Mouse (Mus musculus): Measurements from ENCODE around the gene Nphp3. TPM values are rescaled to one million over a fixed set of nuclear protein-coding genes. Genes with fewer than 3 reads are reported as not detected.
A peak's percentile ranks its signal among the peaks of the same experiment; 100 is the strongest.

Nphp3 gene
- polyA plus RNA-seq, 1 experiment from 2014 or later, result 2.4 TPM

DNA sequence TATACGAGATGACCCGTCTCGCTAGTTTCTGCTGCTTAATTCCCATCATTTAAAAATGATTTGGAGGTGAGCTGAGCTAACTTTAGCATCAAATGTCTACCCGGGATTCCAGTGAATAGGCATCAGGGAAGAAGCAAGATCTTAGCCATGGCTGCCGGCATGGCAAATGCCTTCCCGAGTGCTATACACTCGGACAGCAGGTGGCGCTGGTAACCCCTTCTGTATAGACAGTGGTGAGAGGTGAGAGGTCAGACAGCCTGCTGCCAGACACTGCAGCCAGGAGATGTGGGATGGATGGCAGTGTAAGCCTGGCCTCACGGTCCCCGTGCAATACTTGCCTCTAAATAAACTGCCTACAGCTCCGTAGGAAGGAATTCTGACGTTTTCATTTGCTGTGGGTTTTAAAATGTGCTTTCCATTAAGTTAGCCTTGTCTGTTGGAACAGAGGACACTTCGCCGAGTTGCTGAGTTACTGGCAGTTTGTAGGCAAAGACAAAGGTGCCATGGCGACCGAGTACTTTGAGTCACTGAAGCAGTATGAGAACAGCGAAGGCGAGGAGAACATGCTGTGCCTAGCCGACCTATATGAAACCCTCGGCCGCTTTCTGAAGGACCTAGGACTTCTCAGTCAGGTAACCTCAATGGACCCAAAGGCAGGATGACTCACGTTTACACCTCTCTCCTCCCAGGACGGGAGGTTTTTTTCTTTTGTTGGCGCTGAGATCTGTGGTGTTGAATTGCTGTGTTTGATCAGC, 33.1 kb downstream of the Nphp3 start:
- Histone ChIP-seq H3K9me3 (no peaks in the 10 kb centered on the region), H3K36me3 (no peaks in the 10 kb centered on the region), H3K9ac (replicated peaks) (no peak overlapping the region), H3K27me3 (no peaks in the 10 kb centered on the region), H3K4me2 (replicated peaks) (no peak overlapping the region), H3K4me1 (no peaks in the 10 kb centered on the region), H3K27ac (replicated peaks) (no peak overlapping the region), H3K4me3 (no peak overlapping the region)
- no peak for ATAC-seq (replicated peaks)
- WGBS, result 53% methylated on average over 24 of the region's 24 CpGs

DNA sequence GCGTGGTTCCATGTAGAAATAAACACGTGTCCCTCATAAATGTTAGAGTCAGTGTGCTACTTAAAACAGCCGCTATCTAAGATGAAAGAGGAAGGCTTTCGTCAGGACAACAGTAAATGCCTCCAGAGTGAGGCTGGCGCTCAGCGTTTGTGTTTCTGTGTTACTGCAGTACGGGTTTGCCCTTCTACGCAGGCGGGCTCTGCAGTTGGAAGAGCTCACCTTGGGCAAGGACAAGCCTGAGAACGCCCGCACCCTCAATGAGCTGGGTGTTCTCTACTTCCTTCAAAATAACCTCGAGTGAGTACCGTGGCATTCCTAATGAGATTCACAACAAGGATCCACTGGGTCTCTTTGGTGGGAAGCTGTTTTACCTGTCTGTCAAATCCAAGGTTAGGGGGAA, 35.9 kb downstream of the Nphp3 start:
- Histone ChIP-seq H3K9ac (replicated peaks) (no peak overlapping the region), H3K9me3 (no peaks in the 10 kb centered on the region), H3K36me3 (no peaks in the 10 kb centered on the region), H3K4me1 (no peaks in the 10 kb centered on the region), H3K4me3 (no peak overlapping the region), H3K27ac (replicated peaks) (no peak overlapping the region), H3K4me2 (replicated peaks) (no peak overlapping the region), H3K27me3 (no peaks in the 10 kb centered on the region)
- ATAC-seq (replicated peaks), result no peak
- WGBS, result 93% methylated on average over 13 of the region's 13 CpGs

DNA sequence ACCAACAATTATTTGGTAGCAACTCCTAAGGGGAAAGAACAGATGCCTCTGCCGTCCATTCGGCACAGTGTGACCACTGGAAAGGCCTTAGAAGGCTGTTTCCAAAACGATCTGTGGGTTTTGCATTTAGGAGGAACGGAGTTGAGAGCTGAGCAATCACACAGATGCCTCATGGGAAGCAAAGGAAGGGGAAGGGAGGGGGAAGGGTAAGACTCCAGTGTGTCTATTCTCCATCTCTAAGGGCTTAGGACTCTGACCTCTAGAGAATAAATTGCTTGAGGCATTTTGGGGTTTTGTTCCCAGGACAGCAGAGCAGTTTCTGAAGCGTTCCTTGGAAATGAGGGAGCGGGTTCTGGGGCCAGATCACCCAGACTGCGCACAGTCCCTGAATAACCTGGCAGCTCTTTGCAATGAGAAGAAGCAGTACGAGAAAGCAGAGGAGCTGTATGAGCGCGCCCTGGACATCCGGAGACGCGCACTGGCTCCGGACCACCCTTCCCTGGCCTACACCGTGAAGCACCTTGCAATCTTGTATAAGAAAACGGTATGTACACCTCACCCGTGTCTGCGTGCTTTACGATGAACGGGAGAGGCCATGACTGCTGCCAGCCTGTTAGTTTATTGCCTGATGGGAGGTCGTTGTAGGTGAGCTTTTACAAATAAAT, 36.8 kb downstream of the Nphp3 start:
- 93% methylated on average over 21 of the region's 21 CpGs for WGBS
- Histone ChIP-seq H3K36me3 (no peaks in the 10 kb centered on the region), H3K27ac (replicated peaks) (no peak overlapping the region), H3K4me1 (no peaks in the 10 kb centered on the region), H3K9me3 (no peaks in the 10 kb centered on the region), H3K9ac (replicated peaks) (no peak overlapping the region), H3K4me2 (replicated peaks) (no peak overlapping the region), H3K4me3 (no peak overlapping the region), H3K27me3 (no peaks in the 10 kb centered on the region)
- no peak for ATAC-seq (replicated peaks)

DNA sequence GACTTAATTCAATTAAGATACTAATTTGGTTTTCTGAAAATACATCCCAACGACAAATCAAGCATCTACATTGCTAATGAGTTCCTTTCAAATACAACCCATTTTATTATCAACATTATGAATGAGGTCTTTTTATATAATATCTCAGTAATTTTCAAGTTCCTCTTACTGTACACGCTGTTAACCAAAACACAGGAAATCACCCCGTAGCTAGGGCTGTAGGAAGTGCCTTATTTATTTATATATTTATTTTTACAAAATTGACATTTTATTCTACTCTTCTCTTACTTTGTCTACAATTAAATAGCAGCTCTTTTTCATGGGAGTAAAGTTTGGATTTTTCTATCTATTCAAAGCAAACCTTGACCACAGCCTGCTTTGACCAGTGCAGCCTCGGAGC, 37.4 kb downstream of the Nphp3 start:
- Histone ChIP-seq H3K9ac (replicated peaks) (no peak overlapping the region), H3K9me3 (no peaks in the 10 kb centered on the region), H3K36me3 (peaks cover 4% of the 10 kb centered on the region; the same call in 1 of the 2 replicates), H3K4me1 (no peaks in the 10 kb centered on the region), H3K27ac (replicated peaks) (no peak overlapping the region), H3K27me3 (no peaks in the 10 kb centered on the region), H3K4me3 (no peak overlapping the region), H3K4me2 (replicated peaks) (no peak overlapping the region)
- no peak for ATAC-seq (replicated peaks)
- WGBS, result 86% methylated on average over 4 of the region's 4 CpGs

DNA sequence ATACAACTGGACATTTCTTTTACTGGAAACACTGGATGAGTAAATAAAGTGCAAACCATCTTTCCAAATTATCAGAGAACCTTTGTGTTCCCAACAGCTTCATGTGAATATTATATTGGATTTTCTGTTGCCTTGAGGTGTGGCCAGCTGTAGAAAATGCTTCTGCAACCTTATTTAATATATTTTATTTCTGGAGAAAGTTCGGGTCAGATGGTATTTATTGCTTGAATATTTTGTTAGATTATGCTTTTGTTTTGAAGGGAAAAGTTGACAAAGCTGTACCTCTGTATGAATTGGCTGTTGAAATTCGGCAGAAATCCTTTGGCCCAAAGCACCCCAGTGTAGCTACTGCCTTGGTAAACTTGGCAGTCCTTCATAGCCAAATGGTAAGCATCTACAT, 38.0 kb downstream of the Nphp3 start, which contains the start of gene Gm28305:
Gene Gm28305, plus strand, starts transcription at position 301 of the 400 bp plus-strand sequence.
- peaks cover 7% of the 10 kb centered on the region; the same call in 1 of the 2 replicates for H3K36me3 ChIP-seq
- WGBS, result 70% methylated on average over 2 of the region's 2 CpGs
- H3K27me3 ChIP-seq, result no peaks in the 10 kb centered on the region

DNA sequence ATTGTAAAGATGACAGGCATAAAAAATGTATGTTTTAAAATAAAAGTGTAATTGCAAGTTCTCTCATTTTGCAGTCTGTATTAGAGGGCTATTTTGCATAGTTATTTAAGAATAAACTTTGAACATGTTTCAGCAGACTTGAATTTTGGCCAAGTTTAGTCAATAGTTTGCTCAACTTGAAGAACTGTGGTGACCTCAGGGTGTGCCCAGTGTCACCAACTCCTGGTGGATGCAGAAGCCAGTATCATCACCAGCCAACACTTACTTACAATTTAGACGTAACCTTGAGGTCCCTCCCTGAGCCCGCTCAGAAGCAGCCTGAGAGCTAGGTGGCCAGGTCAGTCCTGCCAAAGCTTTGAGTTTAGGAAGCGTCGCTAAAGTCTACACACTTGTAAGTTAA, 41.3 kb downstream of the Nphp3 start:
- Histone ChIP-seq H3K9ac (replicated peaks) (no peak overlapping the region), H3K4me2 (replicated peaks) (no peak overlapping the region), H3K36me3 (peaks cover 36% of the 10 kb centered on the region), H3K9me3 (no peaks in the 10 kb centered on the region), H3K4me1 (no peaks in the 10 kb centered on the region), H3K27ac (replicated peaks) (no peak overlapping the region), H3K4me3 (no peak overlapping the region), H3K27me3 (no peaks in the 10 kb centered on the region)
- no peak for ATAC-seq (replicated peaks)
- 89% methylated on average over 4 of the region's 4 CpGs for WGBS

More for the DNA sequence above, 38.0 kb downstream of the Nphp3 start, which contains the start of gene Gm28305:
- H3K4me1 ChIP-seq, result no peaks in the 10 kb centered on the region
- H3K9me3 ChIP-seq, result no peaks in the 10 kb centered on the region
- H3K4me2 ChIP-seq (replicated peaks), result no peak within 1 kb of the TSS
- H3K9ac ChIP-seq (replicated peaks), result no peak within 1 kb of the TSS
- H3K27ac ChIP-seq (replicated peaks), result no peak within 1 kb of the TSS
- ATAC-seq (replicated peaks), result no peak
- H3K4me3 ChIP-seq, result no peak within 1 kb of the TSS

DNA sequence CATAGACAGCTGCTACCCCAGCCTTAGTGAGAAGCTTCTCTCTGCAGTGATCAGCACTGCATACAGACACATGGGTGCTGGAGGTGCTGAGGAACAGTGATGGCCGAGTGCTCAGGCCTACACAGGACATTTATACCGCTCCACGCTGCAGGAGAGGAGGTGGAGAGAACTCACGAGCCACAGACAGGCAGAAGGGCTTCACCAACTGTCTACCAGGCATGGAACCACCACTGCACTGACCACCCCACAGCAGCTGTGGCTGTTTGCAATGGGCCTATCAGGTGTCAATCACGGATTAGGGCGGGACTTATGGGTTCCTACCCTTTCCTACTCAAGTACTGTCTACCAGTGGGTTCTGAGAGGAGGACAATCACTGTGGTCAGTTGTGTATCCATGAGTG, 48.7 kb downstream of the Nphp3 start:
- H3K4me2 ChIP-seq (replicated peaks), result no peak overlapping the region
- no peak overlapping the region for H3K27ac ChIP-seq (replicated peaks)
- H3K4me1 ChIP-seq, result no peaks in the 10 kb centered on the region
- ATAC-seq (replicated peaks), result no peak
- H3K9me3 ChIP-seq, result no peaks in the 10 kb centered on the region
- no peak overlapping the region for H3K9ac ChIP-seq (replicated peaks)
- no peaks in the 10 kb centered on the region for H3K27me3 ChIP-seq
- WGBS, result 96% methylated on average over 6 of the region's 6 CpGs
- H3K36me3 ChIP-seq, result peaks cover 92% of the 10 kb centered on the region
- no peak overlapping the region for H3K4me3 ChIP-seq

DNA sequence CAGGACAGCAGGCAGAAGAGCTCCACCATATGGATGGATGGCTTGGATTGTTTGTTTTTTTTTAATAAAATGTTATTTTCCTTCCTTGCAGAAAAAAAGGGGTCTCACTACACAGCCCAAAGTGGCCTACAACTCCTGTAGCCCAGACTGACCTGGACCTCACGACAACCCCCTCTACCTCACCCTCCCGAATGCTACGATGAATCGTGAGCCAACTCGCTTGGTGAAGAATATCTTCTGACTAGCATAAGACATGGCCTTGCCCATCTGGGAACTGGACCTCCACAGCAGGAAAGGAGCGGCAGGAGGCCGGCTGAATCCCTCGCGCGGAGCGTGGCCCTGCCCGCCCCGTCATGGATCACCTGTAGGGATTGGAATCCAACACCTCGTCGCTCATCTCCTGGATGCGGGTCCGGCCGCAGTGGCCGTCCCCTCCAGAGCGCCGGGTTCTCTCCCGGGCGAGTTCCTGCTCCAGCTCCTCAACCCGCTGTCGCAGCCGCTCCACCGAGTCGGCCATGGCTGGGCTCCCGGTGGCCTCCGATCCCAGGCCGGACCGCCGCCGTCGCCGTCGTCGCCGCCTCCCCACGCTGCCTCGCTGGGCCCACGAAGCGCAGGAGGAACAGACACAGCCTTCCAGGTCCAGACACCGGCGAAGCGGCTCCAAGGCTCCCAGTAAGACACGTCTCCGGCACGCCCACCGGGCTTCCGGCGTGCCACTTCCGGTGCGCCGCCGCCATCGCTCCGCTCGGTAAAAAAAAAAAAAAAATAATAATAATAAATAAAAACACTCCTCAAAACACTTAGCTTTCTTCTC, 60.3 kb downstream of the Nphp3 start, which contains the start of gene Uba5:
Gene Uba5, minus strand, starts transcription at position 705 of the 814 bp plus-strand sequence.
- under 1% methylated on average over 59 of the region's 59 CpGs for WGBS
- H3K9ac ChIP-seq (replicated peaks), result peak within 1 kb of the TSS; percentile 88
- peaks cover 20% of the 10 kb centered on the region for H3K4me1 ChIP-seq
- H3K4me3 ChIP-seq, result peak within 1 kb of the TSS; percentile 93
- H3K36me3 ChIP-seq, result peaks cover 17% of the 10 kb centered on the region
- peak within 1 kb of the TSS; percentile 80 for H3K4me2 ChIP-seq (replicated peaks)
- H3K27ac ChIP-seq (replicated peaks), result peak within 1 kb of the TSS; percentile 78
- ATAC-seq (replicated peaks), result peak; percentile 78
- H3K27me3 ChIP-seq, result no peaks in the 10 kb centered on the region
- H3K9me3 ChIP-seq, result no peaks in the 10 kb centered on the region

DNA sequence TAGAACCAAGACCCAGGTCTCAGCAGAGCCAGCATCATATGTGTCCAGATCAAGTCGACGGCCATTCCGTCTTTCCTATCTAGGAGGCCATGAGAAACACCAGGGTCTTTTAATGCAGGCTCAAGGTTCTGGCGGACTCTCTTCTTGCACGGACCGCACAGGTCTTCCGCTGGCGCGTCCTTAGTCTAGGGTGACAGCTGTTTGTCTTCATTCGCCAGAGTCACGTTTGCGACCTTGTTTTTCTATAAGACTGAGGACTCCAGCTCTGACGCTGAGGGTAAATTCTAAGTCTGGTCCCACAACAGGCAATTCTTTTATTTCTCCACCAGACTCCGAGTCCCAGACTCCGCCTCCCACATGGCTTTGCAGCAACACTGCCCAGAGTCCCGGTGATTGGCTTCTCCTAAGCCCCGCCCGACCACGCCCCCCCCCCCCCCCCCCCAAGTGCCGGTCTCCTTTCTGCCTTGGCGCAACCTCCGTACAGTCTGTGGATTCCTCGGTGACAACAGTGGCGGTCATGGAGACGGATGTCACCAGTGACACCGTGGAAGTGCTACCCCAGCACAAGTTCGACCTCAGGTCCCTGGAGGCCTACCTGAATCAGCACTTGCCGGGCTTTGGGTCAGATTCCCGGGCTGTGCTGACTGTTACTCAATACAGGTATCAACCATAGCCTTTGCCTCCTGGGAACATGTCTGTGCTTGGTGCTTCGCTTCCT, 61.1 kb downstream of the Nphp3 start, which contains the start of gene Acad11:
Gene Acad11, plus strand, starts transcription at position 134 of the 718 bp plus-strand sequence.
- no peaks in the 10 kb centered on the region for H3K9me3 ChIP-seq
- under 1% methylated on average over 30 of the region's 30 CpGs for WGBS
- ATAC-seq (replicated peaks), result peak; percentile 97
- H3K27ac ChIP-seq (replicated peaks), result peak within 1 kb of the TSS; percentile 78
- peak within 1 kb of the TSS; percentile 93 for H3K4me3 ChIP-seq
- peaks cover 20% of the 10 kb centered on the region for H3K4me1 ChIP-seq
- H3K9ac ChIP-seq (replicated peaks), result peak within 1 kb of the TSS; percentile 88
- H3K27me3 ChIP-seq, result no peaks in the 10 kb centered on the region
- H3K36me3 ChIP-seq, result peaks cover 10% of the 10 kb centered on the region
- H3K4me2 ChIP-seq (replicated peaks), result peak within 1 kb of the TSS; percentile 80

DNA sequence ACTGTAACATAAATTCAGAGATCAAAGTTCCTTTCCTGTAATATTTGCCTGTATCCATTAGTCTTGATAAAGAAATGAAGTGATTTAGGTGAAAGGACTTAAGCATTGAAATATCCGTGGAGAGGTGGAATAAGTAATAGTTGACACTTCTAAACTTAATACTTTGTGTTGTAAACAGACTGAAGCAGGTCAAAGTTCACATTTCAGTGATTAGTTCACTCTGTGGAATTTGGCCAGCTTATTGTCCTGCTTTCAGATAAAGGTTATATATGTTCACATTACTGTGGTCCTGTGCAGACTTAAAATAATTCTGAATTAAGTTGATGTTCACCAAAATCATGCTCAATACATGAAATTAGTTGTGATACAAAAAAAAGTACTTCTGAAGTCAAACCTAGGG, 62.2 kb downstream of the Nphp3 start:
- Histone ChIP-seq H3K4me3 (no peak overlapping the region), H3K27ac (replicated peaks) (no peak overlapping the region), H3K9me3 (no peaks in the 10 kb centered on the region), H3K27me3 (no peaks in the 10 kb centered on the region), H3K4me2 (replicated peaks) (no peak overlapping the region), H3K4me1 (peaks cover 20% of the 10 kb centered on the region), H3K36me3 (peaks cover 6% of the 10 kb centered on the region), H3K9ac (replicated peaks) (no peak overlapping the region)
- ATAC-seq (replicated peaks), result no peak
- 37% methylated on average over 1 of the region's 1 CpGs for WGBS

DNA sequence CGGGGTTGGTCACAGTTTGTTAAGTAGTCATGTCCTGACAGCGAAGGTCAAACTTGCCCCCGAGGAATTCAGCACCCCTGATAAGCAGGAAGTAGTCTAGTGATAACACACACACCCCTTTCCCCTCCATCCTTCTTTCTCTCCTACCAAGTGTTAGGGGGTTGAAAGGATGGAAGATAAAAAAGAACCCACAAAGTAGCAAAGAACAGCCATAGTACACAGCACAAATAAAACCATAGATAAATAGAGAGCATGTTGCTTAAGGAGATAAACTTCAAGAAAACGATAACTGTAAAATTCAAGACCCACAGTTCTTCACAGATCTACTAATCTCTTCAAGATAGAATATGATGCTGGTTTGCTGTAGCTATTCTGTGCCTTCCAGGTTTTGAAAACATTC, 67.9 kb downstream of the Nphp3 start:
- Histone ChIP-seq H3K27me3 (no peaks in the 10 kb centered on the region), H3K36me3 (no peaks in the 10 kb centered on the region), H3K4me1 (no peaks in the 10 kb centered on the region), H3K27ac (replicated peaks) (no peak overlapping the region), H3K9me3 (no peaks in the 10 kb centered on the region), H3K9ac (replicated peaks) (no peak overlapping the region), H3K4me3 (no peak overlapping the region), H3K4me2 (replicated peaks) (no peak overlapping the region)
- 85% methylated on average over 4 of the region's 4 CpGs for WGBS
- ATAC-seq (replicated peaks), result no peak
